Mouse (Mus musculus) neural tube, embryonic 12.5 days (tissue): ENCODE data around the gene Mrps18a. TPM values are rescaled to one million over a fixed set of nuclear protein-coding genes. Genes with fewer than 3 reads are reported as not detected.

Experiments
- ATAC-seq: fragments of 200-750 bp; cut with Nextera tagmentation; 2 replicates; pipeline ENCODE4 v1.8.0; 2017; ENCODE audit warnings: low read depth, mild to moderate bottlenecking, moderate TSS enrichment, moderate library complexity; ENCODE audit not compliant: low FRiP score
- H3K27ac ChIP-seq: fragments of 300-500 bp; sonication (generic); 2 replicates; pipeline ENCODE4 v1.5.1; 2016
- H3K27me3 ChIP-seq: fragments of 300-500 bp; sonication (generic); replicated peaks from 2 replicates; pipeline ENCODE4 v1.6.1; 2016; ENCODE audit warnings: mild to moderate bottlenecking
- H3K36me3 ChIP-seq: fragments of 300-500 bp; sonication (generic); 2 replicates; pipeline ENCODE4 v1.6.1; 2016; ENCODE audit warnings: mild to moderate bottlenecking
- H3K4me1 ChIP-seq: fragments of 300-500 bp; sonication (generic); 2 replicates; pipeline ENCODE4 v1.6.1; 2016
- H3K4me2 ChIP-seq: fragments of 300-500 bp; sonication (generic); replicated peaks from 2 replicates; pipeline ENCODE4 v1.6.1; 2016; ENCODE audit warnings: mild to moderate bottlenecking
- H3K4me3 ChIP-seq: fragments of 300-500 bp; sonication (generic); 2 replicates; pipeline ENCODE4 v1.5.1; 2016
- H3K9ac ChIP-seq: fragments of 300-500 bp; sonication (generic); 2 replicates; pipeline ENCODE4 v1.6.1; 2016; ENCODE audit warnings: mild to moderate bottlenecking
- H3K9me3 ChIP-seq: fragments of 300-500 bp; sonication (generic); 2 replicates; pipeline ENCODE4 v1.6.1; 2016; ENCODE audit warnings: mild to moderate bottlenecking
- WGBS: fragments of 180-500 bp; shearing (Covaris S2); methylation state at CpG from one replicate; pipeline ENCODE4 v1.1.7; 2016; 5-methylcytosine and 5-hydroxymethylcytosine counted together
- polyA plus RNA-seq: library from polyadenylated mRNA; unstranded; fragments of >200 nt; fragmentation: Nextera tagmentation; extraction: Ambion mirVana; gene quantifications from 2 replicates; pipeline ENCODE4 v1.2.1, GENCODE M21; 2016

The Mrps18a gene
- polyA plus RNA-seq, 1 experiment from 2014 or later, result 125 TPM

- no peak overlapping the region for H3K27ac ChIP-seq
- no peak overlapping the region for H3K4me3 ChIP-seq
- no peaks in the 10 kb centered on the region for H3K27me3 ChIP-seq
- H3K36me3 ChIP-seq, result peaks cover 84% of the 10 kb centered on the region
- no peak overlapping the region for H3K4me2 ChIP-seq
- H3K9ac ChIP-seq, result no peak overlapping the region; the same call in 1 of the 2 replicates
- no peak for ATAC-seq
- 87% methylated on average over 5 of the region's 5 CpGs for WGBS
- H3K9me3 ChIP-seq, result no peaks in the 10 kb centered on the region
- H3K4me1 ChIP-seq, result no peaks in the 10 kb centered on the region
Measured at GRCm38 (mm10) chr17:46168768-46169167, 58.0 kb downstream of the Mrps18a start.

- 72% methylated on average over 3 of the region's 3 CpGs for WGBS
Measured at GRCm38 (mm10) chr17:46170538-46170937, 59.8 kb downstream of the Mrps18a start.

More at GRCm38 (mm10) chr17:46170538-46170937, 59.8 kb downstream of the Mrps18a start:
- no peaks in the 10 kb centered on the region for H3K9me3 ChIP-seq
- H3K9ac ChIP-seq, result no peak overlapping the region
- H3K36me3 ChIP-seq, result peaks cover 76% of the 10 kb centered on the region
- no peak overlapping the region for H3K4me3 ChIP-seq
- no peak overlapping the region for H3K4me2 ChIP-seq
- H3K4me1 ChIP-seq, result no peaks in the 10 kb centered on the region
- H3K27ac ChIP-seq, result no peak overlapping the region
- ATAC-seq, result no peak
- no peaks in the 10 kb centered on the region for H3K27me3 ChIP-seq

Other genes with a start within 250 kb of the Mrps18a start
- 3.4 and 4.1 TPM in 2 replicates for gene Vegfa, start 78.6 kb upstream of the Mrps18a start, polyA plus RNA-seq
- gene Rsph9, start 33.2 kb downstream of the Mrps18a start, polyA plus RNA-seq, result 12.4 and 12.6 TPM in 2 replicates
- gene Mad2l1bp, start 42.6 kb downstream of the Mrps18a start, polyA plus RNA-seq, result 31.5 and 33.6 TPM in 2 replicates
- gene Gtpbp2, start 50.0 kb downstream of the Mrps18a start, polyA plus RNA-seq, result 46.9 and 47.6 TPM in 2 replicates
- 8.7 and 9.7 TPM in 2 replicates for gene Polh, start 91.7 kb downstream of the Mrps18a start, polyA plus RNA-seq
- 51.6 and 52.8 TPM in 2 replicates for gene Xpo5, start 91.8 kb downstream of the Mrps18a start, polyA plus RNA-seq
- 85.3 and 87.0 TPM in 2 replicates for gene Polr1c, start 137.1 kb downstream of the Mrps18a start, polyA plus RNA-seq
- gene Yipf3, start 137.1 kb downstream of the Mrps18a start, polyA plus RNA-seq, result 73.9 and 76.7 TPM in 2 replicates
- gene Lrrc73, start 142.5 kb downstream of the Mrps18a start, polyA plus RNA-seq, result 3.4 and 3.6 TPM in 2 replicates
- gene Tjap1, start 172.0 kb downstream of the Mrps18a start, polyA plus RNA-seq, result 48.0 and 50.2 TPM in 2 replicates
- gene Dlk2, start 186.4 kb downstream of the Mrps18a start, polyA plus RNA-seq, result 3.4 and 3.9 TPM in 2 replicates
- gene Abcc10, start 217.4 kb downstream of the Mrps18a start, polyA plus RNA-seq, result 9.1 and 10.0 TPM in 2 replicates